Mouse (Mus musculus): ENCODE measurements around the gene 4933425L06Rik.

The 4933425L06Rik gene

GRCm38 (mm10) chr13:105139881-105140280 is 58.0 kb downstream of the 4933425L06Rik start:
- no peak for DNase-seq

- DNase-seq: no peak
These were observed 64.9 kb downstream of the 4933425L06Rik start for GRCm38 (mm10) chr13:105146827-105147226.

- peak; percentile 9 to 19 for DNase-seq
These were observed 66.0 kb downstream of the 4933425L06Rik start for GRCm38 (mm10) chr13:105147795-105148418.

DNA sequence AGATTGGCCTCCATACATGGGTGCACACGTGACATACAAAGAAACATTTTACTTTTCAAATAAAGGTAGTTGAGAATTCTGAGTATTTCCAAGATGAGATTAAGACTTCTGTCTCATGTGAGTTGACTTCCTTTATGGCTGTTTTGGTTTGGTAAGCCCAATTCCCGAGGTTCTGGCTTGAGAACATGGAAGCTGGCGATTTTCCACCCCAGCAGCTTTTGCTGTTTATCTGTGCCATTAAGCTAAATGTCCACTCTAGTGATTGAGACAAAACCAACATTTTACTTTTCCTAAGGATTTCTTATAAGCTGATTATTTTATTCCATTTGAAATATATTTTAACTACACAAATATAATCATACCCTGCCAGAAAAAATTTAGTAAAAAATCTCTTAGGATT is 68.1 kb downstream of the 4933425L06Rik start:
- DNase-seq: peak; percentile 33 to 50

- peak; percentile 21 to 46 for DNase-seq
These were observed 72.0 kb downstream of the 4933425L06Rik start for GRCm38 (mm10) chr13:105153955-105154354.

GRCm38 (mm10) chr13:105165441-105165840 is 83.5 kb downstream of the 4933425L06Rik start:
- DNase-seq: no peak
